Mouse (Mus musculus) heart, embryonic 14.5 days (tissue): Measurements from ENCODE around the gene Man2c1. TPM values are rescaled to one million over a fixed set of nuclear protein-coding genes. Genes with fewer than 3 reads are reported as not detected.

Experiments
- ATAC-seq: fragments of 200-750 bp; cut with Nextera tagmentation; 2 replicates; pipeline ENCODE4 v1.8.0; 2017; ENCODE audit warnings: low read depth, moderate TSS enrichment; ENCODE audit not compliant: insufficient number of reproducible peaks, insufficient read depth, low FRiP score
- H3K27ac ChIP-seq, 2 experiments: fragments of 200-500 bp in 1 of 2; fragments of 300-500 bp in 1 of 2; sonication (generic) in 1 of 2; replicated peaks in 1 of 2; 2 replicates each; pipeline ENCODE4 v1.5.1; 2012 to 2014; ENCODE audit warnings: low read depth in 2 of 2, low read length in 2 of 2, control low read depth in 1 of 2, mild to moderate bottlenecking in 1 of 2, mixed read lengths in 1 of 2; ENCODE audit not compliant: control insufficient read depth in 1 of 2, insufficient read depth in 1 of 2
- H3K27me3 ChIP-seq: fragments of 300-500 bp; sonication (generic); 2 replicates; pipeline ENCODE4 v1.6.1; 2014; ENCODE audit warnings: mild to moderate bottlenecking, low read length, control low read depth; ENCODE audit not compliant: control insufficient read depth, insufficient read depth
- H3K36me3 ChIP-seq: fragments of 300-500 bp; sonication (generic); 2 replicates; pipeline ENCODE4 v1.6.1; 2014; ENCODE audit warnings: mild to moderate bottlenecking, control low read depth, low read length, mixed read lengths; ENCODE audit not compliant: control insufficient read depth, insufficient read depth
- H3K4me1 ChIP-seq, 2 experiments: fragments of 200-500 bp in 1 of 2; fragments of 300-500 bp in 1 of 2; sonication (generic) in 1 of 2; 2 replicates each; pipeline ENCODE4 v1.6.1; 2012 to 2014; ENCODE audit warnings: low read length in 2 of 2, control low read depth in 1 of 2, mixed read lengths in 1 of 2; ENCODE audit not compliant: control insufficient read depth in 2 of 2, insufficient read depth in 2 of 2
- H3K4me2 ChIP-seq: fragments of 300-500 bp; sonication (generic); 2 replicates; pipeline ENCODE4 v1.6.1; 2014; ENCODE audit warnings: mild to moderate bottlenecking, low read length
- H3K4me3 ChIP-seq, 2 experiments: fragments of 200-500 bp in 1 of 2; fragments of 300-500 bp in 1 of 2; sonication (generic) in 1 of 2; 2 replicates each; pipeline ENCODE4 v1.5.1; 2012 to 2014; ENCODE audit warnings: low read length in 2 of 2, mild to moderate bottlenecking in 2 of 2, control low read depth in 1 of 2, low read depth in 1 of 2, moderate library complexity in 1 of 2; ENCODE audit not compliant: control insufficient read depth in 1 of 2, insufficient read depth in 1 of 2
- H3K9ac ChIP-seq: fragments of 300-500 bp; sonication (generic); 2 replicates; pipeline ENCODE4 v1.6.1; 2014; ENCODE audit warnings: mild to moderate bottlenecking, low read length
- H3K9me3 ChIP-seq: fragments of 300-500 bp; sonication (generic); 2 replicates; pipeline ENCODE4 v1.6.1; 2016; ENCODE audit warnings: low read length, control low read depth; ENCODE audit not compliant: control insufficient read depth
- WGBS: fragments of 180-500 bp; shearing (Covaris S2); extraction: QIAGEN DNeasy Blood & Tissue Kit; methylation state at CpG from one replicate; pipeline ENCODE4 v1.1.7; 2014; 5-methylcytosine and 5-hydroxymethylcytosine counted together
- polyA plus RNA-seq: library from polyadenylated mRNA; unstranded; fragments of >200 nt; fragmentation: Nextera tagmentation; extraction: Ambion mirVana; gene quantifications from 2 replicates; pipeline ENCODE4 v1.2.1, GENCODE M21; 2014

The Man2c1 gene
- polyA plus RNA-seq, 1 experiment from 2014 or later = 33.1 TPM

GRCm38 (mm10) chr9:57148144-57148878 is 17.8 kb downstream of the Man2c1 start, which contains the start of gene Neil1:
Gene Neil1 (minus strand): TSS chr9:57148305.
- H3K27ac ChIP-seq = peak within 1 kb of the TSS; percentile 87 to 88
- 2% methylated on average over 27 of the region's 27 CpGs for WGBS
- peak within 1 kb of the TSS; percentile 73 for H3K9ac ChIP-seq
- H3K9me3 ChIP-seq = no peaks in the 10 kb centered on the region
- peak; percentile 85 for ATAC-seq
- peak within 1 kb of the TSS; percentile 57 to 74 for H3K4me3 ChIP-seq
- peak within 1 kb of the TSS; percentile 68 for H3K4me2 ChIP-seq
- no peaks in the 10 kb centered on the region for H3K27me3 ChIP-seq
- H3K36me3 ChIP-seq = peaks cover 5% of the 10 kb centered on the region
- peaks cover 6 to 13% of the 10 kb centered on the region in 2 experiments; a peak in 3 of 4 replicates for H3K4me1 ChIP-seq

DNA sequence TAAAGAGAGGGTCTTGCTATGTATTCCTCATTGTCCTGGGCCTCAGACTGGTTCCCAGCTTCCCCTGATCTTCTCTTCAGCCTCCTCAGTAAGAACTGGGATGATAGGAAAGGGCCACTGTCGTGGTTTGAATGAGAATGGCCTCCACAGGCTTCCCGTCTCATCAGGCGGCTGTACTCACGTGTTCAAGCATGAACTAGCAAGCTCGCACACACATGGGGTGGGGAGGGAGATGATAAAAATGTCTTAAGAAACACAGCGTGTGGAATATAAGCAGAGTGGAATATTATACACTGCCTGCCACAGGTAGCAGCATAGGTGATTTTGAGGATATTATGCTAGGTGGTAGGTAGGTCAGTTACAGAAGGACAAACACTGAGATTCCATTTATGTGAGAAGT is 18.5 kb downstream of the Man2c1 start:
- WGBS = 77% methylated on average over 6 of the region's 6 CpGs
- H3K9ac ChIP-seq = peak overlapping the region; percentile 73; the same call in 1 of the 2 replicates
- no peaks in the 10 kb centered on the region for H3K27me3 ChIP-seq
- no peaks in the 10 kb centered on the region for H3K36me3 ChIP-seq
- ATAC-seq = no peak
- H3K27ac ChIP-seq = peak overlapping the region in 1 of 2 experiments; percentile 88; a peak in 1 of 4 replicates
- no peaks in the 10 kb centered on the region for H3K9me3 ChIP-seq
- peak overlapping the region in 1 of 2 experiments; percentile 57; a peak in 2 of 4 replicates for H3K4me3 ChIP-seq
- H3K4me2 ChIP-seq = peak overlapping the region; percentile 68
- peaks cover 6 to 13% of the 10 kb centered on the region in 2 experiments; a peak in 3 of 4 replicates for H3K4me1 ChIP-seq

- Histone ChIP-seq H3K9ac (no peak overlapping the region), H3K27me3 (no peaks in the 10 kb centered on the region), H3K4me2 (no peak overlapping the region), H3K4me3 (no peak overlapping the region), H3K27ac (no peak overlapping the region), H3K36me3 (peaks cover 3% of the 10 kb centered on the region; the same call in 1 of the 2 replicates), H3K9me3 (no peaks in the 10 kb centered on the region), H3K4me1 (peaks cover 6 to 13% of the 10 kb centered on the region in 2 experiments; a peak in 3 of 4 replicates)
- ATAC-seq = no peak
- WGBS = 79% methylated on average over 5 of the region's 5 CpGs
Observed at GRCm38 (mm10) chr9:57150192-57150591, 19.7 kb downstream of the Man2c1 start.

GRCm38 (mm10) chr9:57152331-57152730 is 21.8 kb downstream of the Man2c1 start:
- H3K9ac ChIP-seq = no peak overlapping the region
- H3K9me3 ChIP-seq = no peaks in the 10 kb centered on the region
- ATAC-seq = no peak
- H3K4me3 ChIP-seq = no peak overlapping the region
- H3K36me3 ChIP-seq = peaks cover 11% of the 10 kb centered on the region; the same call in 1 of the 2 replicates
- no peak overlapping the region for H3K4me2 ChIP-seq
- WGBS = 40% methylated on average over 6 of the region's 6 CpGs
- H3K4me1 ChIP-seq = peaks cover 5 to 10% of the 10 kb centered on the region in 2 experiments; a peak in 3 of 4 replicates
- no peaks in the 10 kb centered on the region for H3K27me3 ChIP-seq
- H3K27ac ChIP-seq = no peak overlapping the region

GRCm38 (mm10) chr9:57156383-57156782 is 25.9 kb downstream of the Man2c1 start:
- Histone ChIP-seq H3K36me3 (peaks cover 11% of the 10 kb centered on the region; the same call in 1 of the 2 replicates), H3K4me3 (no peak overlapping the region), H3K4me2 (no peak overlapping the region), H3K9me3 (no peaks in the 10 kb centered on the region), H3K27me3 (no peaks in the 10 kb centered on the region), H3K4me1 (peaks cover 8% of the 10 kb centered on the region in 2 experiments; a peak in 3 of 4 replicates), H3K9ac (no peak overlapping the region), H3K27ac (no peak overlapping the region)
- no peak for ATAC-seq
- 83% methylated on average over 7 of the region's 7 CpGs for WGBS

GRCm38 (mm10) chr9:57156823-57157222 is 26.3 kb downstream of the Man2c1 start:
- H3K27me3 ChIP-seq = no peaks in the 10 kb centered on the region
- H3K4me3 ChIP-seq = no peak overlapping the region
- H3K9ac ChIP-seq = no peak overlapping the region
- no peaks in the 10 kb centered on the region for H3K9me3 ChIP-seq
- no peak overlapping the region for H3K27ac ChIP-seq
- WGBS = 84% methylated on average over 8 of the region's 8 CpGs
- peaks cover 11% of the 10 kb centered on the region; the same call in 1 of the 2 replicates for H3K36me3 ChIP-seq
- ATAC-seq = no peak
- H3K4me1 ChIP-seq = peaks cover 8% of the 10 kb centered on the region in 2 experiments; a peak in 3 of 4 replicates
- H3K4me2 ChIP-seq = no peak overlapping the region

GRCm38 (mm10) chr9:57157499-57157898 is 27.0 kb downstream of the Man2c1 start:
- H3K4me2 ChIP-seq = peak overlapping the region; percentile 93
- H3K36me3 ChIP-seq = peaks cover 11% of the 10 kb centered on the region; the same call in 1 of the 2 replicates
- no peaks in the 10 kb centered on the region for H3K27me3 ChIP-seq
- 25% methylated on average over 13 of the region's 13 CpGs for WGBS
- no peak for ATAC-seq
- no peak overlapping the region for H3K27ac ChIP-seq
- peaks cover 8% of the 10 kb centered on the region in 2 experiments; a peak in 3 of 4 replicates for H3K4me1 ChIP-seq
- peak overlapping the region; percentile 82 for H3K9ac ChIP-seq
- H3K9me3 ChIP-seq = no peaks in the 10 kb centered on the region
- peak overlapping the region; percentile 73 to 80 for H3K4me3 ChIP-seq
